Mouse (Mus musculus): ENCODE measurements around the gene Olfr1255. TPM values are rescaled to one million over a fixed set of nuclear protein-coding genes. Genes with fewer than 3 reads are reported as not detected.

Gene Olfr1255
- not detected for polyA plus RNA-seq (2017; shearing (Covaris generic))

DNA sequence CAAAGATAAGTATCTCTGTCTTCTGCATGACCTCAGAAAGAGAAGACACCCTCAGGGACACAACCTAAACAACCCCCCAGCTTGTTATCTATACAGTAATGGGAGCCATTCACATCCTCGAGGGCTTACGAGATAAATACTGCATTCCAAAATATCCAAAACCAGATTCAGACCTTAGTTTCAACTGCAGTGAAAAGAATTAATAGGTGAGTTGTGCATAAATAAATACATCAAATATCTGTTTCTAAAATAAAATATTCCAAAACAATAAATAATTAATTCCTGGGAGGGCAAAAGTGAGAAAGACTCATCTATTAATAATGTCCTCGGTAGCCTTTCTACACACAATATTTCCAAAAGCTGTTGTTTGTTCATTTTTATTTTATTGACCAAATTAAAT is at the start of gene Olfr1255:
Olfr1255 (plus strand) TSS at position 301 of the 400 bp plus-strand sequence.

DNA sequence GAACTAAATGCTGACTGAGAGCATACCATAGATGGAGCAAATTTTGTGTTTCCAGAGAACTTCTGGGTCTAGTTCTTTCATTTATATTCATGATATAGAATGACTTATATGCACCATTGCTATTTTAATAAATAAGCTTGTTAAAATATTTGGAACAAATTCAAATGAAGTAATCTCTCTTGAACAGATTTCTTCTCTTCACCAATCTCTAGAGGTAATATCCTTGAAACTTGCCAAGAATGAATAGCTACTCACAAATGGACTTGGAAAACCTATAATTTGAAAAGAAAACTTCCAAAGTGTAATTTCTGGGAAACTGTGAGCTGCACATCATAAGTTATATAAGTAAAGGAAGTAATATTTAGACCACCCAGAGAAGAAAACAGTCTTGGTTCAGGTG is 18.3 kb upstream of the Olfr1255 start, which contains the start of gene Olfr1254:
Olfr1254 (minus strand) TSS at position 101 of the 400 bp plus-strand sequence.

DNA sequence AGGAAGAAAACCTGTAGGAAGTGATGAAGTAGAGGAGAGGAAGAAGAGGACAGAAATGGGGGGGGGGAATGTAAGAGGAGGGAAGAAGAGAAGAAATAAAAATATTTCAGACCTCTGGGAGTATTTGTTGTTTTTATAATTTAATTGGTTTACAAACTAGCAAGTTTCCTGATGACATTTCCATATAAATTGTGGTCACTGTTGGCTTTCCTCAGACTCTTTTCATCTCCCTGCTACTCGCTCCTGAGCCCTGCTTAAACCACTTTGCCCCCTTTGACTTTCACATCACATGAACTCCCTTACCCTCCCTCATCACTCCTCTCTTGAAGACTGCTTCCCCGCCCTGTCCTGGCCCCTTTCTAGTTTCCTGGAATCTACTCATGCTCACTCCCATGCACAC is 29.6 kb downstream of the Olfr1255 start, which contains the start of gene Olfr1256:
Olfr1256 (minus strand) TSS at position 101 of the 400 bp plus-strand sequence.

DNA sequence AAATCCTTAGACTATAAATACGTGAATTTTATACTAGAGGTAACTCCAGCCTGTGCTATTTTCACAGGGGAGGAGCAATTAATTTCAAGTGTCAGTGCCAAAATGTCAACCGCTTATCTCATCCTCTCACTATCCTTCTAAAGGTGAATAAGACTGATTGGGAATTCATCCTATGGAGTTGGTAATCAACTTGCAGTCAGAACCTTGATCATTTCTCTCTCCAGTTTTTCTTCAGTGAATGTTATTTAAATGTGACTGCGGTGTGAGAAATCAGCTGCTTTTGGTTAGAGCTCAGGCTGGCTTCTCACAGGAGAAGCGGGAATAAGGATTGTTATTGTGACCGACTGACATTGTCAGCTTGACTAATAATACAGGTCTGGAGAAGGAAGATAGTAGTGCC is 36.3 kb downstream of the Olfr1255 start, which contains the start of gene Olfr48:
Olfr48 (minus strand) TSS at position 101 of the 400 bp plus-strand sequence.

Other genes with a start within 250 kb of the Olfr1255 start
- gene Olfr1245, start 233.6 kb upstream of the Olfr1255 start, polyA plus RNA-seq (2017; shearing (Covaris generic)) = under 1 TPM; 0.14 to 0.33 TPM
- gene Olfr1246, start 218.9 kb upstream of the Olfr1255 start, polyA plus RNA-seq (2017; shearing (Covaris generic)) = under 1 TPM in 1 of 2 experiments, not detected in 1; 0.88 TPM
- gene Olfr1247, start 197.9 kb upstream of the Olfr1255 start, polyA plus RNA-seq (2017; shearing (Covaris generic)) = under 1 TPM; 0.11 to 0.39 TPM
- gene Olfr1248, start 193.8 kb upstream of the Olfr1255 start, polyA plus RNA-seq (2017; shearing (Covaris generic)) = not detected
- gene Olfr1249, start 177.1 kb upstream of the Olfr1255 start, polyA plus RNA-seq (2017; shearing (Covaris generic)) = not detected
- gene Olfr1250, start 150.6 kb upstream of the Olfr1255 start, polyA plus RNA-seq (2017; shearing (Covaris generic)) = under 1 TPM in 1 of 2 experiments, not detected in 1; 0.09 TPM
- gene Olfr1251, start 140.1 kb upstream of the Olfr1255 start, polyA plus RNA-seq (2017; shearing (Covaris generic)) = not detected
- not detected for gene Olfr1252, start 87.0 kb upstream of the Olfr1255 start, polyA plus RNA-seq (2017; shearing (Covaris generic))
- not detected for gene Olfr1253, start 55.0 kb upstream of the Olfr1255 start, polyA plus RNA-seq (2017; shearing (Covaris generic))
- not detected for gene Olfr1254, start 18.4 kb upstream of the Olfr1255 start, polyA plus RNA-seq (2017; shearing (Covaris generic))
- not detected for gene Olfr1256, start 29.5 kb downstream of the Olfr1255 start, polyA plus RNA-seq (2017; shearing (Covaris generic))
- gene Olfr48, start 36.2 kb downstream of the Olfr1255 start, polyA plus RNA-seq (2017; shearing (Covaris generic)) = under 1 TPM in 1 of 2 experiments, not detected in 1; 0.67 TPM
- gene Olfr1257, start 66.4 kb downstream of the Olfr1255 start, polyA plus RNA-seq (2017; shearing (Covaris generic)) = not detected
- gene Olfr1258, start 115.3 kb downstream of the Olfr1255 start, polyA plus RNA-seq (2017; shearing (Covaris generic)) = under 1 TPM in 1 of 2 experiments, not detected in 1; 0.37 TPM
- gene Olfr1259, start 136.6 kb downstream of the Olfr1255 start, polyA plus RNA-seq (2017; shearing (Covaris generic)) = under 1 TPM in 1 of 2 experiments, not detected in 1; 0.08 TPM
- not detected for gene Olfr1260, start 162.3 kb downstream of the Olfr1255 start, polyA plus RNA-seq (2017; shearing (Covaris generic))
- gene Olfr1261, start 179.2 kb downstream of the Olfr1255 start, polyA plus RNA-seq (2017; shearing (Covaris generic)) = under 1 TPM in 1 of 2 experiments, not detected in 1; 0.38 TPM
- not detected for gene Olfr1262, start 188.1 kb downstream of the Olfr1255 start, polyA plus RNA-seq (2017; shearing (Covaris generic))
- gene Olfr1263, start 200.1 kb downstream of the Olfr1255 start, polyA plus RNA-seq (2017; shearing (Covaris generic)) = under 1 TPM; 0.07 to 0.34 TPM
- gene Olfr1264, start 213.5 kb downstream of the Olfr1255 start, polyA plus RNA-seq (2017; shearing (Covaris generic)) = under 1 TPM; 0.04 to 0.38 TPM
- under 1 TPM; 0.07 to 0.23 TPM for gene Olfr1265, start 223.3 kb downstream of the Olfr1255 start, polyA plus RNA-seq (2017; shearing (Covaris generic))

Measured in inflammation-experienced regulatory T-cells (primary cell).